Mouse (Mus musculus) granulocyte monocyte progenitor cell, adult 5-6 weeks (primary cell): ENCODE results near the gene Ugt1a8. TPM values are rescaled to one million over a fixed set of nuclear protein-coding genes. Genes with fewer than 3 reads are reported as not detected.
"Not testable (repeated sequence)": the region's sequence is repeated elsewhere in the genome, so short reads cannot be mapped to it uniquely, and the experiment has no call there.

Experiments used
- ATAC-seq: replicated peaks from 2 replicates; pipeline ENCODE4 v1.8.0; 2016; ENCODE audit warnings: mild to moderate bottlenecking, moderate TSS enrichment, inconsistent platforms; ENCODE audit not compliant: poor library complexity, severe bottlenecking
- total RNA-seq, 2 experiments: library from RNA; stranded (forward) in 1 of 2; stranded (reverse) in 1 of 2; fragments of 200-712, 200-1000 nt in 1 of 2; fragments of >200 nt in 1 of 2; fragmentation: Nextera tagmentation in 1 of 2; gene quantifications; 2 replicates each; pipeline ENCODE4 v1.2.3; 2014 to 2017

Ugt1a8 gene
- total RNA-seq, 2 experiments from 2014 or later, result not detected

GRCm38 (mm10) chr1:88218051-88218450 is 130.4 kb downstream of the Ugt1a8 start:
- ATAC-seq, result no peak

GRCm38 (mm10) chr1:88218591-88218990 is 131.0 kb downstream of the Ugt1a8 start:
- no peak for ATAC-seq

GRCm38 (mm10) chr1:88219054-88219453 is 131.4 kb downstream of the Ugt1a8 start:
- no peak for ATAC-seq

GRCm38 (mm10) chr1:88220336-88220735 is 132.7 kb downstream of the Ugt1a8 start:
- no peak for ATAC-seq

GRCm38 (mm10) chr1:88222216-88222615 is 134.6 kb downstream of the Ugt1a8 start:
- no peak for ATAC-seq

GRCm38 (mm10) chr1:88223011-88223515 is 135.4 kb downstream of the Ugt1a8 start:
- not testable (repeated sequence) for ATAC-seq

GRCm38 (mm10) chr1:88223591-88223990 is 136.0 kb downstream of the Ugt1a8 start:
- no peak for ATAC-seq

GRCm38 (mm10) chr1:88224029-88224776 is 136.6 kb downstream of the Ugt1a8 start:
- no peak for ATAC-seq

- ATAC-seq, result not testable (repeated sequence)
These were observed 137.7 kb downstream of the Ugt1a8 start for GRCm38 (mm10) chr1:88225301-88225700.

- no peak for ATAC-seq
These were observed 138.1 kb downstream of the Ugt1a8 start for GRCm38 (mm10) chr1:88225741-88226140.

- peak; percentile 56 for ATAC-seq
These were observed 139.2 kb downstream of the Ugt1a8 start, which contains the start of gene Mroh2a for GRCm38 (mm10) chr1:88226670-88227379. Gene Mroh2a, plus strand, starts transcription at chr1:88226986.

GRCm38 (mm10) chr1:88227482-88227881 is 139.9 kb downstream of the Ugt1a8 start:
- ATAC-seq, result peak; percentile 1; the same call in 1 of the 2 replicates

- ATAC-seq, result no peak
These were observed 140.5 kb downstream of the Ugt1a8 start for GRCm38 (mm10) chr1:88228121-88228520.

- no peak for ATAC-seq
These were observed 142.0 kb downstream of the Ugt1a8 start for GRCm38 (mm10) chr1:88229566-88229965.

GRCm38 (mm10) chr1:88229986-88230385 is 142.4 kb downstream of the Ugt1a8 start:
- ATAC-seq, result no peak

- no peak for ATAC-seq
These were observed 142.8 kb downstream of the Ugt1a8 start for GRCm38 (mm10) chr1:88230421-88230820.

- ATAC-seq, result no peak
These were observed 143.6 kb downstream of the Ugt1a8 start for GRCm38 (mm10) chr1:88230981-88231802.

GRCm38 (mm10) chr1:88231803-88232499 is 144.3 kb downstream of the Ugt1a8 start:
- ATAC-seq, result no peak

GRCm38 (mm10) chr1:88232664-88233380 is 145.2 kb downstream of the Ugt1a8 start:
- no peak for ATAC-seq
